In the genomic region with DNA sequence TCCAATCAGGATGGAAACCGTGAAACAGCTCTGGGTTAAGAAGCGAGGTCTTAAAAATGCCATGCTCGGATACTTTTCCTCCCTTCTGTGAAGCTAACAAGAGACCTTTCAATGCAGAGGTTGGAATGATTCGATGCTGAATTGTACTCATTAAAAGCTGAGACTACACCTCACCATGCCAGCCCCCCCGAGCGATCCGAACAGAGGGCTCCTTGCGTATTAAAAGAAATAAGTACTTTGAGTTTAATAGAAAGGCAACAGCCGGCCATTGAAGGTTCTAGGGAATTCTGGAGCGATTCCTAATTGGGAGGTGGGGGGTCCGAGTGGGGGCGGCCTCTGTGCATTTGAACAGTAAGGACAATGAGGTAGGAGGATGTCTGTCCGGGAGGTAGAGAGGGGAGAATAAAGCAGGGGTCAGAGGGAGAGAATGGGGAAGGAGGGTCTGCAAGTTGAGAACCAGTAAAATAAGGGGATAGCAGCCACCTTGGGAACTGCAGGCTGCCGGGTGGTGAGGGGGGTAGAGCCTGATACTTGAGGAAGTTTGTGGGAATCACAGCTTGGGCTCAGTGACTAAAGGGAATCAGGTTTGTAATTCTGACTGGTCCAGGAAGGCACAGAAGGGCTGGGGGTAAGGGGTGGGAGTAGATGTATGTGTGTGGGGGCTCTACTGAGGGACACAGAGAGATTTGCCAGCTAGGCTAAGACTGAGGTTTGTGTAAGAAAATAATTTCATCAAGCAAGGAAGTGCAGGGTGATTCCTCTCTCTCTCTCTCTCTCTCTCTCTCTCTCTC, we compare ENCODE assay signal across 23 mouse cellular contexts.
DNase-seq lines count a peak whose midpoint lies in the region; ATAC-seq and TF ChIP-seq lines count a peak whose summit lies in the region.
"Had no signal": no experiment of that assay in that cellular context is flagged by ENCODE, and none has a peak within 500 bp of the region (broad histone marks: within the 10 kb centered on the region; RNA-seq: fewer than 3 reads in every experiment).

No protein-coding gene starts in this region.

- intact Hi-C loops in left cerebral cortex, adult 2 months (cut with DNase I) = no loop called here

- peak; percentile 80 for ATAC-seq in forebrain, embryonic 11.5 days (replicated peaks; ENCODE audit: low FRiP score)
- ATAC-seq in midbrain, embryonic 15.5 days (replicated peaks) = no peak
- ATAC-seq in stomach, postnatal 0 days (ENCODE audit: low FRiP score, low TSS enrichment) = no peak

- no peak overlapping the region for H3K4me3 ChIP-seq in left cerebral cortex, adult 2 months
- no peak overlapping the region for H3K4me3 ChIP-seq in forebrain, embryonic 11.5 days (ENCODE audit: low read depth, low read length)
- no peak overlapping the region for H3K4me3 ChIP-seq in midbrain, embryonic 15.5 days
- no peak overlapping the region for H3K4me3 ChIP-seq in stomach, postnatal 0 days (ENCODE audit: low read depth, low read length)
- H3K4me3 ChIP-seq: embryonic facial prominence, embryonic 12.5 days; erythroblast, embryonic 14.5 days; heart, adult 2 months; limb, embryonic 12.5 days; liver, embryonic 13.5 days had no signal

- peak overlapping the region; percentile 3; the same call in 1 of the 2 replicates for H3K4me2 ChIP-seq in forebrain, embryonic 11.5 days (ENCODE audit: low read depth, low read length, severe bottlenecking)
- H3K4me2 ChIP-seq in midbrain, embryonic 15.5 days = 0 out of 2 replicates have a peak overlapping the region, but pooled peaks have one; percentile 12
- H3K4me2 ChIP-seq in stomach, postnatal 0 days (replicated peaks; ENCODE audit: low read depth) = no peak overlapping the region
- H3K4me2 ChIP-seq: embryonic facial prominence, embryonic 12.5 days; limb, embryonic 12.5 days; liver, embryonic 13.5 days; lung, embryonic 14.5 days had no signal

- no peak for TF ChIP-seq POLR2A in brain, embryonic 14.5 days (IDR thresholded peaks at IDR 0.05; ENCODE audit: borderline replicate concordance, extremely low read depth, insufficient read depth, insufficient read length, poor library complexity, severe bottlenecking)

- H3K4me1 ChIP-seq in forebrain, embryonic 11.5 days (replicated peaks; ENCODE audit: control insufficient read depth, insufficient read depth, low read length) = peaks cover 5% of the 10 kb centered on the region; the same call in 1 of the 2 replicates
- peaks cover 11% of the 10 kb centered on the region for H3K4me1 ChIP-seq in midbrain, embryonic 15.5 days
- no peaks in the 10 kb centered on the region for H3K4me1 ChIP-seq in stomach, postnatal 0 days (replicated peaks; ENCODE audit: control insufficient read depth, insufficient read depth)
- H3K4me1 ChIP-seq: embryonic facial prominence, embryonic 12.5 days; limb, embryonic 12.5 days; liver, embryonic 13.5 days had no signal

- no peaks in the 10 kb centered on the region for H3K36me3 ChIP-seq in forebrain, embryonic 11.5 days (ENCODE audit: control insufficient read depth, insufficient read depth, low read length)
- no peaks in the 10 kb centered on the region for H3K36me3 ChIP-seq in midbrain, embryonic 15.5 days (replicated peaks)
- no peaks in the 10 kb centered on the region for H3K36me3 ChIP-seq in stomach, postnatal 0 days (ENCODE audit: control insufficient read depth, insufficient read depth, low read length)
- H3K36me3 ChIP-seq: embryonic facial prominence, embryonic 12.5 days; limb, embryonic 12.5 days; liver, embryonic 13.5 days had no signal

- no peak for TF ChIP-seq CTCF in left cerebral cortex, adult 2 months (IDR thresholded peaks at IDR 0.05)
- TF ChIP-seq CTCF in brain, embryonic 14.5 days (IDR thresholded peaks at IDR 0.05; ENCODE audit: borderline replicate concordance, extremely low read depth, insufficient read depth, insufficient read length) = no peak
- TF ChIP-seq CTCF in stomach, postnatal 0 days (IDR thresholded peaks at IDR 0.05; ENCODE audit: low read depth) = no peak

- 14% methylated on average over 14 of the region's 14 CpGs for WGBS in forebrain, embryonic 11.5 days
- WGBS in midbrain, embryonic 15.5 days = 21% methylated on average over 14 of the region's 14 CpGs
- WGBS in stomach, postnatal 0 days = 66% methylated on average over 14 of the region's 14 CpGs

- H3K9ac ChIP-seq in forebrain, embryonic 11.5 days (ENCODE audit: low read length) = no peak overlapping the region
- H3K9ac ChIP-seq in midbrain, embryonic 15.5 days = no peak overlapping the region
- no peak overlapping the region for H3K9ac ChIP-seq in stomach, postnatal 0 days (ENCODE audit: low read length)
- H3K9ac ChIP-seq: embryonic facial prominence, embryonic 12.5 days; limb, embryonic 12.5 days; liver, embryonic 13.5 days; lung, embryonic 14.5 days had no signal

- no peak for DNase-seq in left cerebral cortex, adult 2 months (ENCODE audit: extremely low spot score in 1 of 2, low spot score in 2 of 2)
- DNase-seq in left cerebral cortex, adult 8-10 months (ENCODE audit: low spot score in 2 of 2) = no peak
- peak; percentile 95 for DNase-seq in brain, embryonic 14.5 days (ENCODE audit: low read depth)
- peak; percentile 81 for DNase-seq in forebrain, embryonic 11.5 days (ENCODE audit: low spot score)
- no peak for DNase-seq in frontal cortex, postnatal 10 days (ENCODE audit: low spot score in 2 of 2)
- DNase-seq in stomach, postnatal 0 days (ENCODE audit: low spot score) = no peak
- DNase-seq in cerebellum, adult 9-11 months = no peak
- DNase-seq: adrenal gland, adult 2 months; B cell, adult 2 months; cerebellum, postnatal 10 days; gastrocnemius, postnatal 25 days; heart, adult 2 months; kidney, adult 8-10 months; kidney, postnatal 14 days; liver, embryonic 13.5 days; lung, embryonic 14.5 days; lung, postnatal 4 days; right cerebral cortex, adult 18-20 months; thymus, postnatal 4 days had no signal

- H3K27ac ChIP-seq in left cerebral cortex, adult 2 months = peak overlapping the region; percentile 29; the same call in 1 of the 2 replicates
- peak overlapping the region; percentile 58 for H3K27ac ChIP-seq in forebrain, embryonic 11.5 days (ENCODE audit: low read depth, low read length)
- no peak overlapping the region for H3K27ac ChIP-seq in midbrain, embryonic 15.5 days
- no peak overlapping the region for H3K27ac ChIP-seq in stomach, postnatal 0 days (replicated peaks)
- H3K27ac ChIP-seq: embryonic facial prominence, embryonic 12.5 days; heart, adult 2 months; limb, embryonic 12.5 days; liver, embryonic 13.5 days had no signal

- TF ChIP-seq EP300 in stomach, postnatal 0 days (optimal IDR thresholded peaks at IDR 0.05) = no peak

- no peaks in the 10 kb centered on the region for H3K27me3 ChIP-seq in forebrain, embryonic 11.5 days (ENCODE audit: control insufficient read depth, insufficient read depth, low read length)
- H3K27me3 ChIP-seq in midbrain, embryonic 15.5 days (replicated peaks) = no peaks in the 10 kb centered on the region
- no peaks in the 10 kb centered on the region for H3K27me3 ChIP-seq in stomach, postnatal 0 days (ENCODE audit: control insufficient read depth, insufficient read depth, low read length)
- H3K27me3 ChIP-seq: embryonic facial prominence, embryonic 12.5 days; limb, embryonic 12.5 days; liver, embryonic 13.5 days had no signal

- H3K9me3 ChIP-seq in forebrain, embryonic 11.5 days (ENCODE audit: control insufficient read depth, low read length) = no peaks in the 10 kb centered on the region
- no peaks in the 10 kb centered on the region for H3K9me3 ChIP-seq in midbrain, embryonic 15.5 days
- no peaks in the 10 kb centered on the region for H3K9me3 ChIP-seq in stomach, postnatal 0 days (ENCODE audit: control insufficient read depth, low read length)
- H3K9me3 ChIP-seq: embryonic facial prominence, embryonic 12.5 days; limb, embryonic 12.5 days; liver, embryonic 13.5 days had no signal

Comparison
In these comparisons a context has a peak if more than half of its experiments do, and no peak if none do; other contexts are left out.
1. DNase-seq: peak in brain, embryonic 14.5 days (single experiment) and forebrain, embryonic 11.5 days (single experiment); none in left cerebral cortex, adult 2 months (0 of 2), left cerebral cortex, adult 8-10 months (0 of 2), frontal cortex, postnatal 10 days (0 of 2), stomach, postnatal 0 days (single experiment) and cerebellum, adult 9-11 months (single experiment).
2. H3K27ac ChIP-seq: peak in left cerebral cortex, adult 2 months (single experiment) and forebrain, embryonic 11.5 days (single experiment); none in midbrain, embryonic 15.5 days (single experiment) and stomach, postnatal 0 days (single experiment).